Mouse (Mus musculus) liver, adult 2 months (tissue): ENCODE data around the gene Lpgat1.

Source experiments
- CTCF ChIP-seq: fragments of 200-500 bp; IDR thresholded peaks from 2 replicates; pipeline ENCODE4 v1.5.1; 2011; ENCODE audit warnings: low read depth, low read length, control low read depth
- POLR2A ChIP-seq: fragments of 200-500 bp; IDR thresholded peaks from 2 replicates; pipeline ENCODE4 v1.6.1; 2011; ENCODE audit warnings: low read length, control low read depth; ENCODE audit not compliant: insufficient read depth; ENCODE audit errors: extremely low read depth

- TF ChIP-seq CTCF (no peak), POLR2A (no peak)
These were observed 24.4 kb upstream of the Lpgat1 start for GRCm38 (mm10) chr1:191693231-191693630.
